ENCODE assay signal across 10 mouse cellular contexts in genomic region chr5:147825375-147825969, GRCm38 (mm10). TPM values are rescaled to one million over a fixed set of nuclear protein-coding genes. Genes with fewer than 3 reads are reported as not detected.
A peak's percentile ranks its signal among the peaks of the same experiment; 100 is the strongest.
DNase-seq lines count a peak whose midpoint lies in the region; ATAC-seq lines count a peak whose summit lies in the region.
"Had no signal": no experiment of that assay in that cellular context is flagged by ENCODE, and none has a peak within 500 bp of the region (broad histone marks: within the 10 kb centered on the region; RNA-seq: fewer than 3 reads in every experiment).

No protein-coding gene starts in this region.

- WGBS in intestine, embryonic 15.5 days = 40% methylated on average over 22 of the region's 22 CpGs
- 60% methylated on average over 22 of the region's 22 CpGs for WGBS in forebrain, embryonic 11.5 days

- peak; percentile 91 for ATAC-seq in common myeloid progenitor, adult 5-6 weeks (replicated peaks; ENCODE audit: low read depth, poor library complexity, severe bottlenecking)
- ATAC-seq in intestine, embryonic 15.5 days = 0 out of 2 replicates have a peak, but pooled peaks have one; percentile 25
- ATAC-seq in forebrain, embryonic 11.5 days (replicated peaks; ENCODE audit: low FRiP score) = no peak

- H3K9me3 ChIP-seq in intestine, embryonic 15.5 days = no peaks in the 10 kb centered on the region
- no peaks in the 10 kb centered on the region for H3K9me3 ChIP-seq in forebrain, embryonic 11.5 days (ENCODE audit: control insufficient read depth, low read length)

- H3K27ac ChIP-seq in intestine, embryonic 15.5 days = peak overlapping the region; percentile 28; the same call in 1 of the 2 replicates
- H3K27ac ChIP-seq in forebrain, embryonic 11.5 days (ENCODE audit: low read depth, low read length) = no peak overlapping the region
- H3K27ac ChIP-seq: liver, embryonic 14.5 days had no signal

- intact Hi-C loops in gastrocnemius, postnatal 14 days (cut with DNase I; ENCODE audit: low total_unique reads) = no loop called here

- peaks cover 9% of the 10 kb centered on the region; the same call in 1 of the 2 replicates for H3K4me1 ChIP-seq in intestine, embryonic 15.5 days (replicated peaks)
- no peaks in the 10 kb centered on the region for H3K4me1 ChIP-seq in forebrain, embryonic 11.5 days (replicated peaks; ENCODE audit: control insufficient read depth, insufficient read depth, low read length)

- no peaks in the 10 kb centered on the region for H3K27me3 ChIP-seq in intestine, embryonic 15.5 days (replicated peaks)
- H3K27me3 ChIP-seq in forebrain, embryonic 11.5 days (ENCODE audit: control insufficient read depth, insufficient read depth, low read length) = no peaks in the 10 kb centered on the region

- H3K4me2 ChIP-seq in intestine, embryonic 15.5 days (replicated peaks) = peak overlapping the region; percentile 40
- H3K4me2 ChIP-seq in forebrain, embryonic 11.5 days (ENCODE audit: low read depth, low read length, severe bottlenecking) = no peak overlapping the region

- no peak overlapping the region for H3K4me3 ChIP-seq in intestine, embryonic 15.5 days (replicated peaks)
- H3K4me3 ChIP-seq in forebrain, embryonic 11.5 days (ENCODE audit: low read depth, low read length) = no peak overlapping the region

- H3K9ac ChIP-seq in intestine, embryonic 15.5 days = no peak overlapping the region
- no peak overlapping the region for H3K9ac ChIP-seq in forebrain, embryonic 11.5 days (ENCODE audit: low read length)
- H3K9ac ChIP-seq: liver, embryonic 14.5 days had no signal

- peak; percentile 14 for DNase-seq in embryo, embryonic 10.5 days (ENCODE audit: low spot score)
- no peak for DNase-seq in embryo, embryonic 9.5 days (ENCODE audit: extremely low spot score)
- peak; percentile 27 to 44 for DNase-seq in lung, postnatal 4 days
- no peak for DNase-seq in forebrain, embryonic 11.5 days (ENCODE audit: low spot score)
- DNase-seq in spleen, postnatal 14 days (ENCODE audit: low spot score in 2 of 2) = no peak
- no peak for DNase-seq in gastrocnemius, postnatal 14 days
- DNase-seq: thymus, postnatal 36 days had no signal

- no peaks in the 10 kb centered on the region for H3K36me3 ChIP-seq in intestine, embryonic 15.5 days
- no peaks in the 10 kb centered on the region for H3K36me3 ChIP-seq in forebrain, embryonic 11.5 days (ENCODE audit: control insufficient read depth, insufficient read depth, low read length)

RNA-seq across cellular contexts. Expression of gene Pomp, which starts 34.8 kb away (rescaled TPM):
- total RNA-seq in common myeloid progenitor, adult 5-6 weeks (2017) = 128 and 182 TPM in 2 replicates
- polyA plus RNA-seq in intestine, embryonic 15.5 days (2015; fragmentation: Nextera tagmentation; extraction: Ambion mirVana) = 424 and 470 TPM in 2 replicates
- polyA plus RNA-seq in forebrain, embryonic 11.5 days (2014; fragmentation: Nextera tagmentation; extraction: Ambion mirVana) = 430 and 492 TPM in 2 replicates
- total RNA-seq in gastrocnemius, postnatal 14 days (2021) = 100 to 1,000 TPM; 140 to 145 TPM

Comparison
In these comparisons a context has a peak if more than half of its experiments do, and no peak if none do; other contexts are left out.
1. DNase-seq: peak in embryo, embryonic 10.5 days (single experiment) and lung, postnatal 4 days (2 of 2); none in embryo, embryonic 9.5 days (single experiment), forebrain, embryonic 11.5 days (single experiment), spleen, postnatal 14 days (0 of 2) and gastrocnemius, postnatal 14 days (single experiment).